Mouse (Mus musculus) kidney, postnatal 36 days (tissue): ENCODE data around the gene Myo1d.
"Not testable (repeated sequence)": the region's sequence is repeated elsewhere in the genome, so short reads cannot be mapped to it uniquely, and the experiment has no call there.

Experiments
- DNase-seq, 2 experiments: peaks; one replicate each; pipeline ENCODE4 v3.0.0; 2021 to 2022; ENCODE audit warnings: mixed read lengths in 2 of 2

Myo1d gene

DNA sequence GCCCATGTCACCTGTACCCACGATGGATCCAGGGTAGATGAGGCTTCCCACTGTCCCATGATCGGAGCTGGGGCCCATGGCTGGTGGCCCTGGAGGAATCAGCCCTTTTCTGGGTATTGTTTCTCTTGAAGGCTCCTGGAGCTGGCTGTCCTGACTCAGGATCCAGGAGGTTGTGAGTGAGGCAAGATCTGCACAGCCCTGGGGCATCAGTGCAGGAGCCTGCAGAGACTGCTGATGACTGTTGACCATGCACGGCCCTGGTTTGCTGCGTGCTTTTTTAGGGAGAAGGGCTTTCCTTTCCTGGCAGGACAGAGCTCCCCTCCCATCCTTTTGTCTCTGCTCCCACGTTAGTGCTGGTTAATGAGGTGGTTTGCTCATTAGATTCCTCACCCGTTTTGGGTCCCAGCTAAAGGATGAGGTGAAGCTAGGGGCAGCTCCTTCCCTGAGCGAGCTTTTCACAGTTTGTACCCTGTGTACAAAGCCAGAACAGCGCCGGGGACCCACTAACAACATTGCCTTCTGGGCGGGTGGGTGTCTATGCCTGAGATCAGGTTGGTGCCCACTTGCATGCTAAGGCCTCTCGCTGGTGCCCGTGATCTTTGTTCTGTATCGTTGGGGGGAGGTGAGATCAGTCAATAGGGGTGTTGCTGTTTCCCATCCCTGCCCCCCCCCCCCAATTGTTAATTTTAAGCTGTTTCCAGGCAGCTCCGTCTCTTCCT, 301.0 kb downstream of the Myo1d start:
- DNase-seq, result no peak

- peak in 1 of 2 experiments; percentile 32 for DNase-seq
These were observed 302.3 kb downstream of the Myo1d start for GRCm38 (mm10) chr11:80477341-80478199.

DNA sequence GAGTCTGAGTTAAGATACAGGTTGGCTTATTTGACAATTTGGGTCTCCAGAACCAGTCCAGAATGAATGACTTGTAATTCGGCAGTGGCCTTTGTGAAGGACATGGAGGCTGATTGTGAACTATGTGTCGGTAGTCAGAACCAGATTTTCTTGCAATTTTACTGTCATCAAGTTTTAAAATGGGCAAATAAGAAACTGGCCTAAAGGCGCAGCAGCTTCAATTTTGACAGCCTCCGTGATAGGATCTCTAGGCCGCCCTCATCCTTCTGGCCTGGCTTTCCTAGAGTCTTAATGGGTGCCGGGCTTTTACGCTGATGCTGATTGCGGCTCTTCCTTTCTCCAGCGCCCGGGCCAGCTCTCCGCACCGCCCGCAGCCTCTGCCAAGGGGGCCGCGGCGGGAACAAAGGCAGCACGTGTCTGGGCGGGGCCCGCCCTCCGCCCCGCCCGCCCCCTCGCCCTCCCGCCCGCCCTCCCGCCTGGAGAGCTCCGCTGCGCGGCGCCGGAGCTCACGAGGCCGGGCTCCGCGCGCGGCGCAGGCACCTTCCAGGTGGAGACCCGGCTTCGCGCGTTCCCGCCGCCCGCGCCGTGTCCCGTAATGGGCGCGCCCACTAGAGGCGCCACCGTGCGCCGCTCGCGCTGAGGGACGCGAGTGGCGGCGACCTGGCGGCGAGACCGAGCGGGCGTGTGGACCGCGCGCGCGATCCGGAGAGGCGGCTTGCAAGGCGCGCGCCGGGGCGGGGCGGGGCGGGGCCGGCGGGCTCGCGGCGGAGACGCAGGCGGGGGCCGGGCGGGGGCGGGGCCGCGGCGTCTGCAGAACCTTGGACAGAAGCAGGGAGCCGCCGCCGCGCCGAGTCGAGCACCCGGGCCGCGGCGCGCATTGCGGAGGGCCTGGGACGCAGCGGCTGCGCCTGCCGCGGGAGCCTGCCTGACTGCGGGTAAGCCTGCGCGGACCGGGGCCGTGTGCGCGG, 303.3 kb downstream of the Myo1d start, which contains the start of gene Cdk5r1:
Cdk5r1 (plus strand) TSS at position 802 of the 968 bp plus-strand sequence.
- DNase-seq, result peak; percentile 80 to 90

DNA sequence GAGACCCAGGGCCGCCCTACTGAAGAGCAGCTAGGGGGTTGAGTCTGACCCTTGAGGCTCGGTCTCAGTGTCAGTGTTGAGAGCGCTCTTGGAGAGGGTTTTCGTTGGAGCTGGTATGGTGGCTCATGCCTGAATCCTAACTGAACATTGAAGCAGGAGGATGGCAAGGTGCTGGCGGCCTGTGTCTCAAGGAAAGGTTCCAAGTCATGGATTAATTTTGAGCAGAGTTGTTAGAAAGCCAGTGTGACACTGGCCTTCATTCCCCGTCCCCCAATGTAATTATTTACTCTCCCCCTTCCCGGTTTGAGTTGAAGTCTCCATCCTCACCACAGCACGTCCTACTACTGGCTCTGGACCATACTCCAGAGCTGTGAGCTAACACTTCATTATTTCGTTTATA, 304.3 kb downstream of the Myo1d start:
- DNase-seq, result no peak

- no peak for DNase-seq
These were observed 305.0 kb downstream of the Myo1d start for GRCm38 (mm10) chr11:80474846-80475245.

- peak; percentile 26 to 29 for DNase-seq
These were observed 305.6 kb downstream of the Myo1d start for GRCm38 (mm10) chr11:80474175-80474691.

DNA sequence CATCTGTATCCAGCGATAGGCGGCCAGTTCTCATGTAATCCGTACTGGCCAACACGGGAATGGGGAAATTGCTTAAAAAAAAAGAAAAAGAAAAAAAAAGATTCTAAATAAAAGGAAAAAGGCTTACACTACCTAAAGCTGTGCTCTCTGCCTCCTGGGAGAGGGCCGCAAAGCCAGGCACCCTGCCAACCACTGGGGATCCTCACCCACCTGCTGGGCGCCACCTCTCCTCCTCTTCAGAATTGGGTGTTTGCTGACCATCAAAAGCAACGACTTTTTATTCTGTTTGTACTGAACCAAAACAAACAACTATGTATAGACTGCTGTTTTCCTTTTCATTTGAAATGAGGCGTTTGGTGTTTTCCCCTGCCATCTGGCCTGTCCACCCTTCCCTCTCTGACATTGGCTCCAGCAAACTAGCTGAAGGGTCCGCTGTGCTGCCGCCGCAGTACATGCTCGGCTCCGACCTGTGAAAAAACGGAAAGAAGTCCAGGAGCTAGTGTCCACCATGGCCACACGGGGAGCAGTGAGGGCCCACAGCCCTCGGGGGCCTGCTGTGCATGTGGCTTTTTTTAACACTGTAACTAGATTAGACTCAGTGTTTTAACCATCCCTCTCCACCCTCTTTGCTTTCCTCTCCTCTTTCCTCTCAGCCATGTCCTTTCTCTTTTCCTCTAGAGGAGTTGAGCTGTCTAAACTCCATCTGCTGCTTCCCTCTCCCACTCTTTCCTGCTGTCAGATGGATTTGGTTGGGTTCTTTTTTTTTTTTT, 307.8 kb downstream of the Myo1d start:
- no peak for DNase-seq

DNA sequence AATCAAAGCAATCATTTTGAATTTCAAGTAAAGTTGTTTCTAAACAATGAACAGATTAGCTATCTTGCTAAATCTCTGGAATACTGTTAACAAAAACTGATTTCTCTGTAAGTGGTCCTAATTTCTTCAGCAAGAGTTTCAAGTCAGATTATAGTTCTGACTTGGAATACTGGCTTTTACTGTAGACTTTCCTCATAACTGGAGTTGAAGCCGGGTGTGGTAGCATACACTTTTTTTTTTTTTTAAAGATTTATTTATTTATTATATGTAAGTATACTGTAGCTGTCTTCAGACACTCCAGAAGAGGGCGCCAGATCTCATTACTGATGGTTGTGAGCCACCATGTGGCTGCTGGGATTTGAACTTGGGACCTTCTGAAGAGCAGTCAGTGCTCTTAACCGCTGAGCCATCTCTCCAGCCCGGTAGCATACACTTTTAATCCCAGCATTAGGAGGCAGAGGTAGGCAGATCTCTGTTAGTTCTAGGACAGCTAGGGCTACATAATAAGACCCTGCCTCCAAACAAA, 316.2 kb downstream of the Myo1d start:
- DNase-seq, result not testable (repeated sequence)

DNA sequence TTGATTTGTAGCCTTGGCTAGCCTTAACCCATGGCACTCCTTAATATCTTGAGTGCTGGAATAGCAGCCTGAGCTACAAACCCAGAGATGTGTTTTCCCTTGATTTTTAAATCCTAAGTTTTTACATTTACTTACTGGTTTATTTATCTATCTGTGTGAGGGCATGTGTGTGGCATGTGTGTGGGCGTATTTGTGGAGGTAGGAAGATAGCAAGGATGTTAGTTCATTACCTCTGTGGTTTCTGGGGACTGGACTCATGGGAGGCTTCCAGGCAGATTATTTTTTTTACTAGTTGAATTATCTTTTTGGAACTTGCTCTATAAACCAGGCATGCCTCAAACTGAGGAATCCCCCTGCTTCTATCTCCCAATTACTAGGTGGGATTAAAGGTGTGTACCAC, 326.6 kb downstream of the Myo1d start:
- no peak for DNase-seq

DNA sequence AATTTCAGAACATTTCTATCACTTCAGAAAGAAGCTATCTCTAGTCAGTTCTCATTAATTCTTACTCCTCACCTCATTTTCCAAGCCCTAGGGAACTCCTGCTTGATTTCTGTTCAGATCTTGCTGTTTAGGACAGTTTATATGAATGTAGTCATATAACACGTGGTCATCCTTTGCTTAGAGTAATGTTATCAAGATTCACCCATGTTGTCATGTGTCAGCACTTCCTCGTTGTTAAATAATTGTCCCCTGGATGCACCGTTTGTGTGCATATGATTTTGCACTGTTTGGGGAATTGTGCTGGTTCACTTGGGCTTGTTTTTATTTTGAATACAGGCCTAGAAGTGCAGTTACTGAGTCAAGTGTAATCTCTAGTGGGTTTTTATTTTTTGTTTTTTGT, 327.6 kb downstream of the Myo1d start:
- no peak for DNase-seq

GRCm38 (mm10) chr11:80449859-80450258, 330.0 kb downstream of the Myo1d start:
- no peak for DNase-seq

DNA sequence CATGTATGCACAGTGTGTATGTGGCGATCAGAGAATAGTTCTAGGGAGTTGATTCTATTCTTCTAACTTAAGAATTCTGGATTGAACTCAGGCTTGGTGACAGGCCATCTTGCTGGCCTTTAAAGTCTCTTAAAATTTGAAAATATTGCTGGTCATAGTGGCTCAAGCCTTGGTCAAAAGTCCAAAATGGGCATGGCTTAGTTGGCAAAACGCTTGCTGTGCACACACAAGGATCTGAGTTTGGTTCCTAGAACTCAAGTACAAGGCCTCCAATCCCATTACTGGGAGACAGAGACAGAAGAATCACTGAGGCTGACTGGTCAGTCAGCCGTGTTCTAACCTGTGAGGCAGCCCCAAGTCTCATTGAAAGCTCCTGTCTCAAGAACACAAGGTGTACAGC, 332.9 kb downstream of the Myo1d start:
- DNase-seq, result peak in 1 of 2 experiments; percentile 23
